Mouse (Mus musculus) neural tube, embryonic 10.5 days (tissue): Measurements from ENCODE around the gene Oasl1.
"Not testable (repeated sequence)": the region's sequence is repeated elsewhere in the genome, so short reads cannot be mapped to it uniquely, and the experiment has no call there.

Source experiments
- DNase-seq: peaks from one replicate; pipeline ENCODE4 v3.0.0-alpha.2; 2017; ENCODE audit warnings: low spot score; ENCODE audit errors: extremely low spot score

The Oasl1 gene

GRCm38 (mm10) chr5:114922998-114923473, at the start of gene Oasl1:
TSS of gene Oasl1 (plus strand) at chr5:114923240.
- DNase-seq: no peak

GRCm38 (mm10) chr5:114875858-114876257, 47.2 kb upstream of the Oasl1 start:
- no peak for DNase-seq

GRCm38 (mm10) chr5:114876331-114876730, 46.7 kb upstream of the Oasl1 start:
- no peak for DNase-seq

GRCm38 (mm10) chr5:114877487-114877886, 45.6 kb upstream of the Oasl1 start:
- no peak for DNase-seq

GRCm38 (mm10) chr5:114879399-114879798, 43.6 kb upstream of the Oasl1 start:
- no peak for DNase-seq

- not testable (repeated sequence) for DNase-seq
Measured at GRCm38 (mm10) chr5:114882319-114882718, 40.7 kb upstream of the Oasl1 start.

GRCm38 (mm10) chr5:114883022-114883421, 40.0 kb upstream of the Oasl1 start:
- DNase-seq: no peak

GRCm38 (mm10) chr5:114886801-114887200, 36.2 kb upstream of the Oasl1 start:
- DNase-seq: no peak

- DNase-seq: no peak
Measured at GRCm38 (mm10) chr5:114888995-114889394, 34.0 kb upstream of the Oasl1 start.

GRCm38 (mm10) chr5:114895542-114895941, 27.5 kb upstream of the Oasl1 start:
- DNase-seq: no peak

- no peak for DNase-seq
Measured at GRCm38 (mm10) chr5:114896688-114897373, 26.2 kb upstream of the Oasl1 start, which contains the start of gene Oasl2. TSS of gene Oasl2 (plus strand) at chr5:114896936.

- no peak for DNase-seq
Measured at GRCm38 (mm10) chr5:114897374-114897793, 25.7 kb upstream of the Oasl1 start.

- DNase-seq: no peak
Measured at GRCm38 (mm10) chr5:114898857-114899256, 24.2 kb upstream of the Oasl1 start.

- peak; percentile 28 for DNase-seq
Measured at GRCm38 (mm10) chr5:114902413-114902812, 20.6 kb upstream of the Oasl1 start.

GRCm38 (mm10) chr5:114908598-114909305, 14.3 kb upstream of the Oasl1 start:
- peak; percentile 15 for DNase-seq

- no peak for DNase-seq
Measured at GRCm38 (mm10) chr5:114913686-114914085, 9.4 kb upstream of the Oasl1 start.

- no peak for DNase-seq
Measured at GRCm38 (mm10) chr5:114914855-114915254, 8.2 kb upstream of the Oasl1 start.

- DNase-seq: no peak
Measured at GRCm38 (mm10) chr5:114915854-114916253, 7.2 kb upstream of the Oasl1 start.

GRCm38 (mm10) chr5:114916777-114917176, 6.3 kb upstream of the Oasl1 start:
- DNase-seq: no peak

GRCm38 (mm10) chr5:114917357-114917756, 5.7 kb upstream of the Oasl1 start:
- not testable (repeated sequence) for DNase-seq

- no peak for DNase-seq
Measured at GRCm38 (mm10) chr5:114921551-114922365, 1.3 kb upstream of the Oasl1 start.

GRCm38 (mm10) chr5:114922366-114922731, 691 bp upstream of the Oasl1 start:
- no peak for DNase-seq
